Mouse (Mus musculus) E14TG2a.4 (cell line): ENCODE data around the gene Rnf217.
A peak's percentile ranks its signal among the peaks of the same experiment; 100 is the strongest.

Experiments
- CTCF ChIP-seq: conservative IDR thresholded peaks from 2 replicates; pipeline ENCODE4 v1.5.1; 2014; ENCODE audit warnings: low read length
- POU5F1 ChIP-seq: IDR thresholded peaks from 2 replicates; pipeline ENCODE4 v1.6.1; 2014; ENCODE audit warnings: low read length, borderline replicate concordance

- TF ChIP-seq CTCF: peak; percentile 58
- no peak for TF ChIP-seq POU5F1
Measured at GRCm38 (mm10) chr10:31445291-31446124, 163.5 kb downstream of the Rnf217 start, which contains the start of gene Tpd52l1.
